Mouse (Mus musculus) brown adipose tissue, adult 24 weeks (tissue): ENCODE results near the gene Folr2. TPM values are rescaled to one million over a fixed set of nuclear protein-coding genes. Genes with fewer than 3 reads are reported as not detected.

ENCODE experiments used
- H3K27ac ChIP-seq: fragments of 200-500 bp; replicated peaks from 2 replicates; pipeline ENCODE4 v1.5.1; 2012; ENCODE audit warnings: low read depth, mild to moderate bottlenecking, low read length
- H3K4me1 ChIP-seq: fragments of 200-500 bp; 2 replicates; pipeline ENCODE4 v1.6.1; 2012; ENCODE audit warnings: low read length, mixed read lengths; ENCODE audit not compliant: control insufficient read depth, insufficient read depth, insufficient read length
- H3K4me3 ChIP-seq: fragments of 200-500 bp; 2 replicates; pipeline ENCODE4 v1.5.1; 2012; ENCODE audit warnings: low read depth, mild to moderate bottlenecking, low read length, moderate library complexity; ENCODE audit not compliant: insufficient read depth
- polyA plus RNA-seq: library from polyadenylated mRNA; stranded (reverse); fragments of >200 nt; gene quantifications from 2 replicates; pipeline ENCODE4 v1.2.4, GENCODE M21; 2012; ENCODE audit not compliant: missing spikeins, insufficient read depth, insufficient read length

Folr2 gene
- polyA plus RNA-seq, 1 experiment: 22.7 TPM

- H3K4me1 ChIP-seq: no peaks in the 10 kb centered on the region
- no peak overlapping the region for H3K4me3 ChIP-seq
- H3K27ac ChIP-seq: no peak overlapping the region
Measured at GRCm38 (mm10) chr7:101875978-101876377, 19.0 kb upstream of the Folr2 start.

GRCm38 (mm10) chr7:101871296-101871695, 14.3 kb upstream of the Folr2 start:
- no peak overlapping the region for H3K4me3 ChIP-seq
- no peak overlapping the region for H3K27ac ChIP-seq
- no peaks in the 10 kb centered on the region for H3K4me1 ChIP-seq

- no peak within 1 kb of the TSS for H3K27ac ChIP-seq
- no peak within 1 kb of the TSS for H3K4me3 ChIP-seq
Measured at GRCm38 (mm10) chr7:101870629-101871028, 13.6 kb upstream of the Folr2 start, which contains the start of gene Folr1. TSS of gene Folr1 (minus strand) at chr7:101870788.

GRCm38 (mm10) chr7:101869163-101869500, 12.1 kb upstream of the Folr2 start:
- Histone ChIP-seq H3K4me1 (no peaks in the 10 kb centered on the region), H3K27ac (no peak overlapping the region), H3K4me3 (no peak overlapping the region)

More at GRCm38 (mm10) chr7:101870629-101871028, 13.6 kb upstream of the Folr2 start, which contains the start of gene Folr1:
- no peaks in the 10 kb centered on the region for H3K4me1 ChIP-seq

- H3K4me3 ChIP-seq: no peak overlapping the region
- no peak overlapping the region for H3K27ac ChIP-seq
- H3K4me1 ChIP-seq: no peaks in the 10 kb centered on the region
Measured at GRCm38 (mm10) chr7:101868241-101869162, 11.5 kb upstream of the Folr2 start.

- no peaks in the 10 kb centered on the region for H3K4me1 ChIP-seq
- H3K4me3 ChIP-seq: no peak overlapping the region
- no peak overlapping the region for H3K27ac ChIP-seq
Measured at GRCm38 (mm10) chr7:101867482-101867881, 10.5 kb upstream of the Folr2 start.

GRCm38 (mm10) chr7:101866491-101867265, 9.7 kb upstream of the Folr2 start:
- Histone ChIP-seq H3K4me3 (no peak overlapping the region), H3K4me1 (no peaks in the 10 kb centered on the region), H3K27ac (no peak overlapping the region)

GRCm38 (mm10) chr7:101863415-101863814, 6.4 kb upstream of the Folr2 start, which contains the start of gene Anapc15:
TSS of gene Anapc15 (plus strand) at chr7:101863715.
- Histone ChIP-seq H3K4me1 (no peaks in the 10 kb centered on the region), H3K27ac (no peak within 1 kb of the TSS), H3K4me3 (no peak within 1 kb of the TSS)

- Histone ChIP-seq H3K4me1 (no peaks in the 10 kb centered on the region), H3K4me3 (no peak overlapping the region), H3K27ac (no peak overlapping the region)
Measured at GRCm38 (mm10) chr7:101862291-101862690, 5.3 kb upstream of the Folr2 start.

- Histone ChIP-seq H3K4me3 (no peak overlapping the region), H3K4me1 (no peaks in the 10 kb centered on the region), H3K27ac (no peak overlapping the region)
Measured at GRCm38 (mm10) chr7:101860978-101861377, 4.0 kb upstream of the Folr2 start.

- H3K4me3 ChIP-seq: no peak overlapping the region
- H3K4me1 ChIP-seq: no peaks in the 10 kb centered on the region
- no peak overlapping the region for H3K27ac ChIP-seq
Measured at GRCm38 (mm10) chr7:101858362-101858761, 1.4 kb upstream of the Folr2 start.

- H3K4me1 ChIP-seq: no peaks in the 10 kb centered on the region; the same call in 1 of the 2 replicates
- H3K27ac ChIP-seq: no peak overlapping the region
- no peak overlapping the region for H3K4me3 ChIP-seq
Measured at GRCm38 (mm10) chr7:101853816-101854215, 3.2 kb downstream of the Folr2 start.

GRCm38 (mm10) chr7:101852846-101853245, 4.1 kb downstream of the Folr2 start:
- Histone ChIP-seq H3K27ac (no peak overlapping the region; the same call in 1 of the 2 replicates), H3K4me3 (no peak overlapping the region), H3K4me1 (no peaks in the 10 kb centered on the region; the same call in 1 of the 2 replicates)

- H3K4me1 ChIP-seq: no peaks in the 10 kb centered on the region; the same call in 1 of the 2 replicates
- no peak overlapping the region; the same call in 1 of the 2 replicates for H3K27ac ChIP-seq
- no peak overlapping the region for H3K4me3 ChIP-seq
Measured at GRCm38 (mm10) chr7:101851689-101852088, 5.3 kb downstream of the Folr2 start.

GRCm38 (mm10) chr7:101847934-101848333, 9.1 kb downstream of the Folr2 start:
- Histone ChIP-seq H3K4me3 (no peak overlapping the region), H3K27ac (no peak overlapping the region), H3K4me1 (no peaks in the 10 kb centered on the region; the same call in 1 of the 2 replicates)
